Mouse (Mus musculus): ENCODE results near the gene Igsf21. TPM values are rescaled to one million over a fixed set of nuclear protein-coding genes. Genes with fewer than 3 reads are reported as not detected.
A peak's percentile ranks its signal among the peaks of the same experiment; 100 is the strongest.

The Igsf21 gene
- polyA plus RNA-seq, 1 experiment from 2014 or later: 55.7 TPM

GRCm38 (mm10) chr4:140129553-140130275 lies 116.9 kb downstream of the Igsf21 start:
- Histone ChIP-seq H3K4me3 (no peak overlapping the region), H3K4me1 (replicated peaks) (peaks cover 37% of the 10 kb centered on the region), H3K27me3 (no peaks in the 10 kb centered on the region; the same call in 1 of the 2 replicates), H3K27ac (replicated peaks) (peak overlapping the region; percentile 65), H3K36me3 (no peaks in the 10 kb centered on the region), H3K9ac (peak overlapping the region; percentile 52; the same call in 1 of the 2 replicates), H3K9me3 (no peaks in the 10 kb centered on the region), H3K4me2 (no peak overlapping the region)
- WGBS: 53% methylated on average over 12 of the region's 12 CpGs
- no peak for ATAC-seq (ENCODE audit: low read depth)

- Histone ChIP-seq H3K27ac (replicated peaks) (no peak overlapping the region), H3K9me3 (no peaks in the 10 kb centered on the region), H3K27me3 (no peaks in the 10 kb centered on the region), H3K9ac (no peak overlapping the region), H3K4me3 (no peak overlapping the region), H3K4me2 (no peak overlapping the region), H3K36me3 (no peaks in the 10 kb centered on the region), H3K4me1 (replicated peaks) (peaks cover 47% of the 10 kb centered on the region)
- 91% methylated on average over 11 of the region's 11 CpGs for WGBS
- ATAC-seq (ENCODE audit: low read depth): no peak
Measured at GRCm38 (mm10) chr4:140128116-140128515, 118.5 kb downstream of the Igsf21 start.

GRCm38 (mm10) chr4:140125806-140126205 lies 120.8 kb downstream of the Igsf21 start:
- Histone ChIP-seq H3K4me1 (replicated peaks) (peaks cover 36% of the 10 kb centered on the region), H3K9ac (no peak overlapping the region), H3K36me3 (no peaks in the 10 kb centered on the region), H3K9me3 (no peaks in the 10 kb centered on the region), H3K27me3 (no peaks in the 10 kb centered on the region), H3K4me3 (no peak overlapping the region), H3K4me2 (no peak overlapping the region), H3K27ac (replicated peaks) (no peak overlapping the region)
- 88% methylated on average over 7 of the region's 7 CpGs for WGBS
- ATAC-seq (ENCODE audit: low read depth): no peak

GRCm38 (mm10) chr4:140122534-140122933 lies 124.0 kb downstream of the Igsf21 start:
- no peak overlapping the region for H3K27ac ChIP-seq (replicated peaks)
- H3K27me3 ChIP-seq: no peaks in the 10 kb centered on the region
- 85% methylated on average over 5 of the region's 5 CpGs for WGBS
- H3K4me3 ChIP-seq: no peak overlapping the region
- peaks cover 16% of the 10 kb centered on the region for H3K4me1 ChIP-seq (replicated peaks)
- H3K9ac ChIP-seq: no peak overlapping the region
- H3K36me3 ChIP-seq: no peaks in the 10 kb centered on the region
- ATAC-seq (ENCODE audit: low read depth): no peak
- no peaks in the 10 kb centered on the region for H3K9me3 ChIP-seq
- no peak overlapping the region for H3K4me2 ChIP-seq

- no peaks in the 10 kb centered on the region for H3K9me3 ChIP-seq
- ATAC-seq (ENCODE audit: low read depth): no peak
- H3K27ac ChIP-seq (replicated peaks): no peak overlapping the region
- H3K27me3 ChIP-seq: no peaks in the 10 kb centered on the region
- H3K4me3 ChIP-seq: no peak overlapping the region
- no peaks in the 10 kb centered on the region for H3K36me3 ChIP-seq
- H3K9ac ChIP-seq: no peak overlapping the region
- no peak overlapping the region for H3K4me2 ChIP-seq
- H3K4me1 ChIP-seq (replicated peaks): peaks cover 24% of the 10 kb centered on the region
- 86% methylated on average over 7 of the region's 7 CpGs for WGBS
Measured at GRCm38 (mm10) chr4:140117275-140117691, 129.3 kb downstream of the Igsf21 start.

GRCm38 (mm10) chr4:140115756-140116155 lies 130.8 kb downstream of the Igsf21 start:
- no peak overlapping the region for H3K9ac ChIP-seq
- H3K27me3 ChIP-seq: no peaks in the 10 kb centered on the region
- H3K4me1 ChIP-seq (replicated peaks): peaks cover 24% of the 10 kb centered on the region
- H3K4me3 ChIP-seq: no peak overlapping the region
- no peaks in the 10 kb centered on the region for H3K36me3 ChIP-seq
- H3K9me3 ChIP-seq: 0 out of 2 replicates have a peak, but pooled peaks cover 6% of the 10 kb centered on the region
- H3K27ac ChIP-seq (replicated peaks): 0 out of 2 replicates have a peak overlapping the region, but pooled peaks have one; percentile 42
- ATAC-seq (ENCODE audit: low read depth): peak; percentile 55
- no peak overlapping the region for H3K4me2 ChIP-seq
- WGBS: 42% methylated on average over 9 of the region's 9 CpGs

- WGBS: 94% methylated on average over 6 of the region's 6 CpGs
- Histone ChIP-seq H3K9me3 (0 out of 2 replicates have a peak, but pooled peaks cover 6% of the 10 kb centered on the region), H3K36me3 (no peaks in the 10 kb centered on the region), H3K4me3 (no peak overlapping the region), H3K27me3 (peaks cover 6% of the 10 kb centered on the region), H3K4me2 (no peak overlapping the region), H3K4me1 (replicated peaks) (peaks cover 27% of the 10 kb centered on the region), H3K27ac (replicated peaks) (peak overlapping the region; percentile 84; the same call in 1 of the 2 replicates), H3K9ac (no peak overlapping the region)
- no peak for ATAC-seq (ENCODE audit: low read depth)
Measured at GRCm38 (mm10) chr4:140115053-140115452, 131.5 kb downstream of the Igsf21 start.

GRCm38 (mm10) chr4:140113690-140114475 lies 132.7 kb downstream of the Igsf21 start:
- 0 out of 2 replicates have a peak, but pooled peaks have one; percentile 22 for ATAC-seq (ENCODE audit: low read depth)

GRCm38 (mm10) chr4:140109626-140109948 lies 137.0 kb downstream of the Igsf21 start:
- peak overlapping the region; percentile 58 for H3K9ac ChIP-seq
- 0 out of 2 replicates have a peak, but pooled peaks cover 6% of the 10 kb centered on the region for H3K9me3 ChIP-seq
- no peaks in the 10 kb centered on the region for H3K36me3 ChIP-seq
- no peak; the same call in 1 of the 2 replicates for ATAC-seq (ENCODE audit: low read depth)
- H3K27me3 ChIP-seq: peaks cover 26% of the 10 kb centered on the region
- 32% methylated on average over 6 of the region's 6 CpGs for WGBS
- H3K27ac ChIP-seq (replicated peaks): peak overlapping the region; percentile 87
- H3K4me1 ChIP-seq (replicated peaks): peaks cover 50% of the 10 kb centered on the region
- no peak overlapping the region for H3K4me3 ChIP-seq
- peak overlapping the region; percentile 44 for H3K4me2 ChIP-seq

More at GRCm38 (mm10) chr4:140113690-140114475, 132.7 kb downstream of the Igsf21 start:
- Histone ChIP-seq H3K4me2 (no peak overlapping the region), H3K4me1 (replicated peaks) (peaks cover 39% of the 10 kb centered on the region), H3K9ac (no peak overlapping the region), H3K27ac (replicated peaks) (peak overlapping the region; percentile 84), H3K9me3 (0 out of 2 replicates have a peak, but pooled peaks cover 6% of the 10 kb centered on the region), H3K27me3 (peaks cover 14% of the 10 kb centered on the region), H3K36me3 (no peaks in the 10 kb centered on the region), H3K4me3 (no peak overlapping the region)
- WGBS: 47% methylated on average over 18 of the region's 18 CpGs

GRCm38 (mm10) chr4:140108871-140109625 lies 137.5 kb downstream of the Igsf21 start:
- H3K36me3 ChIP-seq: no peaks in the 10 kb centered on the region
- peak overlapping the region; percentile 58 for H3K9ac ChIP-seq
- H3K4me2 ChIP-seq: peak overlapping the region; percentile 44
- 1% methylated on average over 32 of the region's 32 CpGs for WGBS
- peaks cover 50% of the 10 kb centered on the region for H3K4me1 ChIP-seq (replicated peaks)
- no peak overlapping the region for H3K4me3 ChIP-seq
- peak overlapping the region; percentile 87 for H3K27ac ChIP-seq (replicated peaks)
- 0 out of 2 replicates have a peak, but pooled peaks cover 6% of the 10 kb centered on the region for H3K9me3 ChIP-seq
- peaks cover 26% of the 10 kb centered on the region for H3K27me3 ChIP-seq
- peak; percentile 65 for ATAC-seq (ENCODE audit: low read depth)

GRCm38 (mm10) chr4:140107161-140107560 lies 139.4 kb downstream of the Igsf21 start:
- Histone ChIP-seq H3K4me1 (replicated peaks) (peaks cover 63% of the 10 kb centered on the region), H3K36me3 (no peaks in the 10 kb centered on the region)

More at GRCm38 (mm10) chr4:140107161-140107560, 139.4 kb downstream of the Igsf21 start:
- Histone ChIP-seq H3K27me3 (peaks cover 26% of the 10 kb centered on the region), H3K9ac (no peak overlapping the region), H3K9me3 (0 out of 2 replicates have a peak, but pooled peaks cover 6% of the 10 kb centered on the region), H3K4me2 (no peak overlapping the region), H3K27ac (replicated peaks) (no peak overlapping the region), H3K4me3 (no peak overlapping the region)
- WGBS: 85% methylated on average over 11 of the region's 12 CpGs
- ATAC-seq (ENCODE audit: low read depth): no peak
